Mouse (Mus musculus) lung, embryonic 15.5 days (tissue): ENCODE measurements around the gene Ndufv1. TPM values are rescaled to one million over a fixed set of nuclear protein-coding genes. Genes with fewer than 3 reads are reported as not detected.

ENCODE experiments used
- ATAC-seq: fragments of 200-750 bp; cut with Nextera tagmentation; 2 replicates; pipeline ENCODE4 v1.8.0; 2017; ENCODE audit warnings: moderate number of reproducible peaks, borderline replicate concordance; ENCODE audit not compliant: low FRiP score, low TSS enrichment; ENCODE audit errors: extremely low read depth
- H3K27ac ChIP-seq: fragments of 300-500 bp; sonication (generic); 2 replicates; pipeline ENCODE4 v1.5.1; 2015; ENCODE audit warnings: moderate library complexity, mild to moderate bottlenecking, inconsistent platforms
- H3K27me3 ChIP-seq: fragments of 300-500 bp; sonication (generic); 2 replicates; pipeline ENCODE4 v1.6.1; 2015; ENCODE audit warnings: inconsistent platforms
- H3K36me3 ChIP-seq: fragments of 300-500 bp; sonication (generic); 2 replicates; pipeline ENCODE4 v1.6.1; 2015; ENCODE audit warnings: inconsistent platforms
- H3K4me1 ChIP-seq: fragments of 300-500 bp; sonication (generic); 2 replicates; pipeline ENCODE4 v1.6.1; 2015; ENCODE audit warnings: inconsistent platforms
- H3K4me2 ChIP-seq: fragments of 300-500 bp; sonication (generic); 2 replicates; pipeline ENCODE4 v1.6.1; 2015; ENCODE audit warnings: inconsistent platforms, mild to moderate bottlenecking, moderate library complexity
- H3K4me3 ChIP-seq: fragments of 300-500 bp; sonication (generic); 2 replicates; pipeline ENCODE4 v1.5.1; 2015; ENCODE audit warnings: mild to moderate bottlenecking, inconsistent platforms
- H3K9ac ChIP-seq: fragments of 300-500 bp; sonication (generic); 2 replicates; pipeline ENCODE4 v1.6.1; 2015; ENCODE audit warnings: inconsistent platforms
- H3K9me3 ChIP-seq: fragments of 300-500 bp; sonication (generic); 2 replicates; pipeline ENCODE4 v1.6.1; 2016; ENCODE audit warnings: inconsistent platforms
- WGBS: fragments of 180-500 bp; shearing (Covaris S2); methylation state at CpG from one replicate; pipeline ENCODE4 v1.1.7; 2015; 5-methylcytosine and 5-hydroxymethylcytosine counted together
- polyA plus RNA-seq: library from polyadenylated mRNA; unstranded; fragments of >200 nt; fragmentation: Nextera tagmentation; extraction: Ambion mirVana; gene quantifications from 2 replicates; pipeline ENCODE4 v1.2.1, GENCODE M21; 2015

The Ndufv1 gene
- polyA plus RNA-seq, 1 experiment from 2014 or later = 199 TPM

GRCm38 (mm10) chr19:3998335-3998734 is 14.3 kb downstream of the Ndufv1 start:
- H3K27ac ChIP-seq = no peak overlapping the region
- H3K9ac ChIP-seq = no peak overlapping the region
- H3K27me3 ChIP-seq = no peaks in the 10 kb centered on the region
- no peak overlapping the region for H3K4me2 ChIP-seq
- 56% methylated on average over 8 of the region's 8 CpGs for WGBS
- H3K4me3 ChIP-seq = no peak overlapping the region
- peaks cover 23% of the 10 kb centered on the region for H3K4me1 ChIP-seq
- H3K9me3 ChIP-seq = no peaks in the 10 kb centered on the region
- no peak for ATAC-seq
- no peaks in the 10 kb centered on the region for H3K36me3 ChIP-seq

GRCm38 (mm10) chr19:3997231-3997630 is 15.4 kb downstream of the Ndufv1 start:
- Histone ChIP-seq H3K36me3 (no peaks in the 10 kb centered on the region), H3K27me3 (no peaks in the 10 kb centered on the region), H3K9me3 (no peaks in the 10 kb centered on the region), H3K27ac (no peak overlapping the region), H3K4me1 (peaks cover 23% of the 10 kb centered on the region), H3K4me3 (no peak overlapping the region), H3K9ac (no peak overlapping the region), H3K4me2 (no peak overlapping the region)
- 42% methylated on average over 8 of the region's 8 CpGs for WGBS
- no peak for ATAC-seq

- Histone ChIP-seq H3K9ac (no peak overlapping the region), H3K4me3 (no peak overlapping the region), H3K9me3 (no peaks in the 10 kb centered on the region), H3K4me2 (no peak overlapping the region), H3K4me1 (peaks cover 23% of the 10 kb centered on the region), H3K36me3 (no peaks in the 10 kb centered on the region), H3K27ac (no peak overlapping the region), H3K27me3 (no peaks in the 10 kb centered on the region)
- 80% methylated on average over 8 of the region's 8 CpGs for WGBS
- ATAC-seq = no peak
Measured at GRCm38 (mm10) chr19:3996747-3997146, 15.9 kb downstream of the Ndufv1 start.

DNA sequence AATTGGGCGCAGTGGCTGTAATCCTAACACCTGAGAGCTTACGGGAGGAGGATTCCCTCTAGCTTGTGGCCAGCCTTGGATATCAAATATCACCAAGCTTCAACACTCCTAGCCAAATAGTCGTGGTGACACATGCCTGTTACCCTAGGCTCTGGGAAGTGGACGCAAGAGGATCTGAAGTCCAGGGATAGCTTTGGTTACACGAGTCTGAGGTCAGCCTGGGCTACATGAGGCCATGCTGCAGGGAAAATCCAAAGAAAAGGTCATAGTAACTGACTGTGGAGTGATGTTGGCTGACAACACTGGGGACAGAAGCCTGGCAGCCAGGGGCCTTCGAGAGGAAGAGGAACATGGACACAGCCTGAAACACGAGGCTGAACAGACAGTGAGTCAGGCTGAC is 16.5 kb downstream of the Ndufv1 start:
- H3K36me3 ChIP-seq = no peaks in the 10 kb centered on the region
- H3K9me3 ChIP-seq = no peaks in the 10 kb centered on the region
- H3K4me1 ChIP-seq = peaks cover 19% of the 10 kb centered on the region
- no peaks in the 10 kb centered on the region for H3K27me3 ChIP-seq
- no peak for ATAC-seq
- H3K27ac ChIP-seq = no peak overlapping the region
- 49% methylated on average over 7 of the region's 7 CpGs for WGBS
- H3K4me3 ChIP-seq = no peak overlapping the region
- no peak overlapping the region for H3K9ac ChIP-seq
- H3K4me2 ChIP-seq = no peak overlapping the region

DNA sequence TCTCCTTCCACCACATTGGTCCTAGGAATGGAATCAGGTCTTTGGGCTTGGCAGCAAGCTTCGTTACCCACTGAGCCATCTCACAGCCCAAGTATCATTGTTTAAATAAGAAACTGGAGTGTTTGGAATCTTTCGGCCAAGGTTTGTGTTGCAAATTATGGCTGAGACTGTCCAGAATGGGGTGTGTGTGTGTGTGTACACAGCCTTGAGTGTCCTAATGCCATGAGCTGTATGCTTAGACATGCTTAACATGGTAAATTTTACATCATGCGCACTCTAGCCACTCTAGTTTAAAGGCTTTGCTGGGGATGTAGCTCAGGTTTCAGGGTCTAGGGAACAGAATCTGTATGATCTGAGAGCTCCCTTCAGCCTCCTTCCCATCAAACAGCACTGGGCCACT is 17.1 kb downstream of the Ndufv1 start:
- no peak for ATAC-seq

GRCm38 (mm10) chr19:3994932-3995331 is 17.7 kb downstream of the Ndufv1 start:
- H3K27ac ChIP-seq = no peak overlapping the region
- H3K9me3 ChIP-seq = no peaks in the 10 kb centered on the region
- H3K4me3 ChIP-seq = no peak overlapping the region
- WGBS = 36% methylated on average over 6 of the region's 6 CpGs
- no peaks in the 10 kb centered on the region for H3K27me3 ChIP-seq
- ATAC-seq = no peak
- peaks cover 15% of the 10 kb centered on the region; the same call in 1 of the 2 replicates for H3K4me1 ChIP-seq
- H3K4me2 ChIP-seq = no peak overlapping the region
- H3K36me3 ChIP-seq = no peaks in the 10 kb centered on the region
- no peak overlapping the region for H3K9ac ChIP-seq

More for the DNA sequence above, 17.1 kb downstream of the Ndufv1 start:
- H3K27ac ChIP-seq = no peak overlapping the region
- no peaks in the 10 kb centered on the region for H3K9me3 ChIP-seq
- WGBS = 46% methylated on average over 3 of the region's 3 CpGs
- H3K9ac ChIP-seq = no peak overlapping the region
- no peak overlapping the region for H3K4me2 ChIP-seq
- H3K4me3 ChIP-seq = no peak overlapping the region
- H3K36me3 ChIP-seq = no peaks in the 10 kb centered on the region
- H3K27me3 ChIP-seq = no peaks in the 10 kb centered on the region
- peaks cover 15% of the 10 kb centered on the region; the same call in 1 of the 2 replicates for H3K4me1 ChIP-seq

DNA sequence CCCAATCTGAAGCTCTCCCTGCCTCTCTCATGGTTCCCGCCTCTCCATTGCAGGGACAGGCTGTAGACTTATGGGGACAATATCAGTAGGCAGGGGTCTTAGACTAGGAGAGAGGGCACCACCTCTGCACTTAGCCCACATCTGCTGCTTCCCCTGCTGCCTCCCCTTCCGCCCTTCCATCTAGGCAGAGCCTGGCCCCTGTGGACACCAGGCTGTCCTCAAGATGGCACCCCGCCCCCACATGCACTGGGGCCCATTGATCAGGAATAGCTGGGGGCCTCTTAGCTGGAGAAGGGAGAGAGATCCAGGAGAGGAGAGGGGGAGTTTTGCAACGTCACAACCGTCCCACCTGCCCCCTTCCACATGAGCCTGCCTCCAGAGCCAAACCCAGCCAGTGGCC is 20.2 kb downstream of the Ndufv1 start, which contains the start of gene Tbx10:
TSS of gene Tbx10 (plus strand) at position 337 of the 400 bp plus-strand sequence.
- Histone ChIP-seq H3K4me3 (no peak within 1 kb of the TSS), H3K4me2 (no peak within 1 kb of the TSS), H3K4me1 (peaks cover 7% of the 10 kb centered on the region; the same call in 1 of the 2 replicates), H3K27me3 (no peaks in the 10 kb centered on the region), H3K9me3 (no peaks in the 10 kb centered on the region), H3K36me3 (no peaks in the 10 kb centered on the region), H3K9ac (no peak within 1 kb of the TSS), H3K27ac (no peak within 1 kb of the TSS)
- ATAC-seq = no peak
- 46% methylated on average over 5 of the region's 5 CpGs for WGBS

GRCm38 (mm10) chr19:3991966-3992365 is 20.6 kb downstream of the Ndufv1 start:
- 80% methylated on average over 3 of the region's 3 CpGs for WGBS

DNA sequence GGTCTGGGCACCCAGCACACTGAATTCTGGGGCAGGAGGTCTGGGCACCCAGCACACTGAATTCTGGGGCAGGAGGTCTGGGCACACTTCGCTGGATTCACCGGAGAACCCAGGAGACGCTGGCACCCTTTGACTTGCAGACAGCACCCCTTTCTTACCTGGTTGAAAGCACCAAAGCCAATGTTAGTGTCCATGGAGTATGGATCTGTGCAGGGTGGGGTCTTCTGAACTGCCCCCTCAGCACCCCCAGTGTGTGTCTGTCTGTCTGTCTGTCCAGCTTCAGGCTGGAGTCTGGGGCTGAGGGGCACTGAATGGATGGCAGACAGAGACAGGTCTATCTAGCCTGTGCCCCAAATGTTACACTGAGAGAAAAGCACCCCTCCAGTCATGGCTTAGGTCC is 21.0 kb downstream of the Ndufv1 start:
- no peak overlapping the region for H3K4me2 ChIP-seq
- H3K4me3 ChIP-seq = no peak overlapping the region
- no peak overlapping the region for H3K9ac ChIP-seq
- H3K27me3 ChIP-seq = no peaks in the 10 kb centered on the region
- no peaks in the 10 kb centered on the region for H3K9me3 ChIP-seq
- no peaks in the 10 kb centered on the region for H3K36me3 ChIP-seq
- H3K27ac ChIP-seq = no peak overlapping the region
- ATAC-seq = no peak
- H3K4me1 ChIP-seq = peaks cover 13% of the 10 kb centered on the region
- WGBS = 96% methylated on average over 3 of the region's 3 CpGs

More at GRCm38 (mm10) chr19:3991966-3992365, 20.6 kb downstream of the Ndufv1 start:
- Histone ChIP-seq H3K9ac (no peak overlapping the region), H3K4me2 (no peak overlapping the region), H3K9me3 (no peaks in the 10 kb centered on the region), H3K27ac (no peak overlapping the region), H3K27me3 (no peaks in the 10 kb centered on the region), H3K36me3 (no peaks in the 10 kb centered on the region), H3K4me1 (peaks cover 9% of the 10 kb centered on the region), H3K4me3 (no peak overlapping the region)
- no peak for ATAC-seq

GRCm38 (mm10) chr19:3990804-3991203 is 21.8 kb downstream of the Ndufv1 start:
- Histone ChIP-seq H3K9me3 (no peaks in the 10 kb centered on the region), H3K4me2 (no peak overlapping the region), H3K36me3 (no peaks in the 10 kb centered on the region), H3K9ac (no peak overlapping the region), H3K4me3 (no peak overlapping the region), H3K4me1 (peaks cover 16% of the 10 kb centered on the region), H3K27me3 (no peaks in the 10 kb centered on the region), H3K27ac (no peak overlapping the region)
- 20% methylated on average over 6 of the region's 6 CpGs for WGBS
- no peak for ATAC-seq

DNA sequence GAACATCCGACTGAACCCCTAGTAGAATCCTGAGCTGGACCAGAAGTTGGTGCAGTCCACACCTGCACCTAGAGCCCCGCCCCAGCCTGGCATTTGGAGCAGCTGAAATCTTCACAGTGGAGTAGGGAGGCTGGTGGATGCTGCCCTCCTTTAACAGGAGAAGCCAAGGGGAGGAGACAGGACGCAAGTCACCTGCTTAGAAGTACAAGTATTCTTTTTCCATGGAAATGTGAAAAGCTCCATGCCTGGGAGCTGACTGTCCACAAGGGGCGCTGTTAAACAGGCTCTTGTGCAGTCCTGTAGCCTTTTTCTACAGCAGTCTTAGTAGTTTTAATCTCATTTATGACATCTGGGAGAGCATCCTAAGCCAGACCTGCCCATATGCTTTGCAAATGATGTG is 23.9 kb downstream of the Ndufv1 start:
- ATAC-seq = no peak
- WGBS = 86% methylated on average over 4 of the region's 4 CpGs
- peaks cover 22% of the 10 kb centered on the region for H3K4me1 ChIP-seq

GRCm38 (mm10) chr19:3988066-3988465 is 24.5 kb downstream of the Ndufv1 start:
- no peak overlapping the region for H3K4me3 ChIP-seq
- H3K36me3 ChIP-seq = no peaks in the 10 kb centered on the region
- H3K9ac ChIP-seq = no peak overlapping the region
- H3K27ac ChIP-seq = no peak overlapping the region
- 81% methylated on average over 14 of the region's 14 CpGs for WGBS
- no peak overlapping the region for H3K4me2 ChIP-seq
- ATAC-seq = no peak
- H3K27me3 ChIP-seq = no peaks in the 10 kb centered on the region
- H3K9me3 ChIP-seq = no peaks in the 10 kb centered on the region
- peaks cover 22% of the 10 kb centered on the region for H3K4me1 ChIP-seq

More for the DNA sequence above, 23.9 kb downstream of the Ndufv1 start:
- Histone ChIP-seq H3K36me3 (no peaks in the 10 kb centered on the region), H3K9ac (no peak overlapping the region), H3K9me3 (no peaks in the 10 kb centered on the region), H3K27me3 (no peaks in the 10 kb centered on the region), H3K27ac (no peak overlapping the region), H3K4me3 (no peak overlapping the region), H3K4me2 (no peak overlapping the region)

DNA sequence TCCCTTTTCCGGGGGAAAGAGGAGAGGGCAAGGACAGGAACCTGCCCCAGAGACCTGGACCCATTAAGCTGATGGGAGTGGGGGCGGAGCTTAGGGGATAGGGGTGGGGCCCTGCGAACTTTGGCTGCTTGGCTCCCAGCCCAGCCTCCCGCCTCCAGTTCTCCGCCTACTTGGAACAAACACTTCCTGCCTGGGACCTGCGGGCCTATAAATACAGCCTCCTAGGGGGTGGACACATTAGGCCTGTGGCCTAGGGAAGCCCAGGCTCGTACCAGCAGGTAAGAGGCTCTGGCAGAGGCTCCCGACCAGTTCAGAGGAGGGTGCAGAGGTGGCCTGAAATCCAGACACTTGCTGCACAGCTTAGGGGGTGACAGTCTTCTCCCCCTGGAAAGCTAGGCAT is 26.3 kb downstream of the Ndufv1 start, which contains the start of gene Acy3:
TSS of gene Acy3 (plus strand) at position 237 of the 400 bp plus-strand sequence.
- H3K36me3 ChIP-seq = no peaks in the 10 kb centered on the region
- peaks cover 22% of the 10 kb centered on the region for H3K4me1 ChIP-seq
- no peaks in the 10 kb centered on the region for H3K9me3 ChIP-seq
- no peak within 1 kb of the TSS for H3K4me3 ChIP-seq
- H3K27ac ChIP-seq = peak within 1 kb of the TSS; percentile 79
- H3K27me3 ChIP-seq = no peaks in the 10 kb centered on the region
- ATAC-seq = peak; percentile 72; the same call in 1 of the 2 replicates
- no peak within 1 kb of the TSS for H3K9ac ChIP-seq
- H3K4me2 ChIP-seq = peak within 1 kb of the TSS; percentile 2; the same call in 1 of the 2 replicates
- WGBS = 2% methylated on average over 8 of the region's 8 CpGs
